Mouse (Mus musculus) cortical plate, adult 2 months (tissue): ENCODE results near the gene Efna5. TPM values are rescaled to one million over a fixed set of nuclear protein-coding genes. Genes with fewer than 3 reads are reported as not detected.

Experiments used
- H3K27ac ChIP-seq: fragments of 200-500 bp; 2 replicates; pipeline ENCODE4 v1.5.1; 2012; ENCODE audit warnings: low read length, control low read depth, inconsistent platforms; ENCODE audit not compliant: insufficient read depth
- H3K4me1 ChIP-seq: fragments of 200-500 bp; 2 replicates; pipeline ENCODE4 v1.6.1; 2011; ENCODE audit warnings: low read length; ENCODE audit not compliant: control insufficient read depth, insufficient read depth
- H3K4me3 ChIP-seq: fragments of 200-500 bp; 2 replicates; pipeline ENCODE4 v1.5.1; 2011; ENCODE audit warnings: mild to moderate bottlenecking, low read length, control low read depth; ENCODE audit not compliant: insufficient read depth
- CTCF ChIP-seq: fragments of 200-500 bp; IDR thresholded peaks from 2 replicates; pipeline ENCODE4 v1.5.1; 2011; ENCODE audit warnings: mild to moderate bottlenecking, control low read depth, low read length; ENCODE audit not compliant: insufficient read depth; ENCODE audit errors: extremely low read depth
- POLR2A ChIP-seq: fragments of 200-500 bp; IDR thresholded peaks from 2 replicates; pipeline ENCODE4 v1.6.1; 2011; ENCODE audit warnings: mild to moderate bottlenecking, low read length, control low read depth; ENCODE audit not compliant: insufficient read depth; ENCODE audit errors: extremely low read depth
- polyA plus RNA-seq: library from polyadenylated mRNA; depleted of rRNA; stranded (reverse); fragments of >200 nt; gene quantifications from 2 replicates; pipeline ENCODE4 v1.2.3, GENCODE M21; 2012

Gene Efna5
- polyA plus RNA-seq, 1 experiment = 14.8 TPM

- Histone ChIP-seq H3K4me3 (no peak overlapping the region), H3K4me1 (no peaks in the 10 kb centered on the region), H3K27ac (no peak overlapping the region)
- TF ChIP-seq POLR2A (no peak), CTCF (no peak)
Measured at GRCm38 (mm10) chr17:62557215-62557614, 323.9 kb downstream of the Efna5 start.
